Mouse (Mus musculus): Measurements from ENCODE around the gene Kif5c. TPM values are rescaled to one million over a fixed set of nuclear protein-coding genes. Genes with fewer than 3 reads are reported as not detected.

Gene Kif5c
- total RNA-seq, 2 experiments from 2014 or later: 0.54 to 1.1 TPM

DNA sequence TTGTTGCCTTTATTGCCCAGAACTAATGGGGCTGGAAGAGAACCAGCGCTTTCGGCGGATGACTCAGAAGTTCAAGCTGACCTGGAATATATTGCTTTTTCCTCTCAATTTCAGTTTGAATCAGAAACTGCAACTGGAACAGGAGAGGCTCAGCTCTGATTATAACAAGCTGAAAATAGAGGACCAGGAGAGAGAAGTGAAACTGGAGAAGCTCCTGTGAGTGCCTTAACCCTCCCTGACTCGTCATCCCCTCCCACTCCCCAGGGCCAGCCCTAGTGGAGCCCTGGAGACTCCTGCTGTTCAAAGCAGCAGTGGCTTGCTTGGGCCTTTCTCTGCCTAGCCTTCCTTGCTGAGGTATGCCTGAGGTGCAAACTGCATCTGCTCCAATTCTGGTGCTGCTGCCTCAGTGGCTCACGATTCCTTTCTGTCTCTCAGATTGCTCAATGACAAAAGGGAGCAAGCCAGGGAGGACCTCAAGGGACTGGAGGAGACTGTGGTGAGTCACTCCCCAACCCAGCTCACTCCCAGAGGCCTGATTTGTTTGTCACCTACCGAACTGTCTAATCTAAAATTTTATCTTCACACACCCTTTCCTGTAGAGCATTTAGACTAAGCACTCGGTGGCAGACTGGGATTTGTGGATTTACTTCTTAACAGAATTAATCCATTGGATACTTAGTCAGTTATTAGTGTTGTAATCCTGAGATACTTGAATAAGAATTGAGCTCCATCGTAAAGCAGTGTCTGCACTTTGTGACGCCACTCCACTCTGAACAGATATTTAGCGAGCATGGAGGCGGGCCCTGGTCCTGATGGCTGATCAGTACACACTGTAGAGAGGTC lies 125.4 kb downstream of the Kif5c start:
- no peak for DNase-seq (ENCODE audit: low spot score in 2 of 2)

DNA sequence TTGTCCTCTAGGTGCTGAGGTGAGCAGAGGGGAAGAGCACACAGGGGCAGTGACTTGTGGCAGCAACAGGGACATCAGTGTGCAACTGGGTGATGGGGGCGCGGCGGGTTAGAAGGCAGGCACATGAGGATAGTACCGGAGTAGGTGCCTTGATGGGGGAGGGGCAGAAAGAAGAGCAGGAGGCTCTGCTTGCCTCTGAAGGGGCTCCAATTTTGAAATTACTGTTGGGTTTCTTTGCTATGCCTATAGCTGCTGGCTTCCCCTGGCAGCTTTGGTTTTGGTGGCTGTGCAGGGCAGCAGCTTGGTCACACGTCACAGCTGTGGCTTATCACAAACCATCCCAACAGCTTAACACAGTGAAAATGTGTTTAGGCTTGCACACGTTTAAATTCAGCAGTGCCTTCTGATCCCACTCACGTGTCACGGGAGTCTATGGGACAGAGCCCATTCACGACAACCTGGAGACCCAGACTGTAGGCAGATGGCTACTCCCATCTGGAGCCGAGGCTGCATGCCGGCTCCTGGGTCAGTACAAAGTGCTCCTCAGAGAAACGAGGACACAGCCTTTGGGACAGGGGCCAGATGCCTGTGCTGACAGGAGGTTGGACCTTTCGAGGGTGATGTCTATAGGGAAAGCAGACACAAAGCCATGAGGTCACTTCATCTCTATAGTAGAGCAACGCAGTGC lies 126.1 kb downstream of the Kif5c start:
- DNase-seq (ENCODE audit: low spot score in 2 of 2): no peak

DNA sequence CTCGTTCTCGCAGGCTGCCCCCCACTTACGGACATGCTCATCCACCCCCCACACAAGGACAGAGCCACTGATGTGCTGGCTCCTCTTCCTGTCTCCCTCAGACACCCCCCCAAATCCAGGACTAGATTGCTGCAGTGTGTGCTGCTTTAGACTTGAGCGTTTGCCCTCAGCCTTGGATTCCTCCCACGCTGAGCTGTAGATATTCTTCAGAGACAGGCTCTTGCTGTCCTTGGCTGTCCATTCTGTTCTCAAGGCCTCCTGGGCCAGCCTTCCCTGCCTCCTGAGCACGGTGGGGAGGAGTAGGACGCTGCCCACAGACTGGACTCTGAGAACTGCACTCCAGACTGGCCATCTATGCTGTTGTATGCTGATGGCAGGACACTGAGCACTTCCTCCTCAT lies 127.8 kb downstream of the Kif5c start:
- no peak for DNase-seq (ENCODE audit: low spot score in 2 of 2)

DNA sequence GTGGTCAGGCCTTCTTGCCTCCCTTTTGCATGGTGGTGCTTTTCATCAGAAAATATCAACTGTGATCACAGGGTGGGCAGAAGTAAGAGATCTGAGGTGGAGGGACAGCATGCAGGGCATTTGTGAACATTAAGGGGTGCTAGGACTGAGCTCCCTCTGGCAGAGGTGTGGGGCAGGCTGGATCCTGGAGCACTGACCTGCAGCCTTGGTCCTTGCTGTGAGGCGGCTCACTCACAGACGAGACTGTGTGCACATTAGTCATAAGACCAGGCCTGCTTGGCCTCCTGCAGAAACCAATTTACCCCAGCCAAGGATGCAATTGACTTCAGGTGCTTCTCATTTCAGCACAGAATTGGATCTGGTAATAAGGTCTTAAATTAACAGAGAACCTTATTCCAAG lies 128.6 kb downstream of the Kif5c start:
- DNase-seq (ENCODE audit: low spot score in 2 of 2): no peak

DNA sequence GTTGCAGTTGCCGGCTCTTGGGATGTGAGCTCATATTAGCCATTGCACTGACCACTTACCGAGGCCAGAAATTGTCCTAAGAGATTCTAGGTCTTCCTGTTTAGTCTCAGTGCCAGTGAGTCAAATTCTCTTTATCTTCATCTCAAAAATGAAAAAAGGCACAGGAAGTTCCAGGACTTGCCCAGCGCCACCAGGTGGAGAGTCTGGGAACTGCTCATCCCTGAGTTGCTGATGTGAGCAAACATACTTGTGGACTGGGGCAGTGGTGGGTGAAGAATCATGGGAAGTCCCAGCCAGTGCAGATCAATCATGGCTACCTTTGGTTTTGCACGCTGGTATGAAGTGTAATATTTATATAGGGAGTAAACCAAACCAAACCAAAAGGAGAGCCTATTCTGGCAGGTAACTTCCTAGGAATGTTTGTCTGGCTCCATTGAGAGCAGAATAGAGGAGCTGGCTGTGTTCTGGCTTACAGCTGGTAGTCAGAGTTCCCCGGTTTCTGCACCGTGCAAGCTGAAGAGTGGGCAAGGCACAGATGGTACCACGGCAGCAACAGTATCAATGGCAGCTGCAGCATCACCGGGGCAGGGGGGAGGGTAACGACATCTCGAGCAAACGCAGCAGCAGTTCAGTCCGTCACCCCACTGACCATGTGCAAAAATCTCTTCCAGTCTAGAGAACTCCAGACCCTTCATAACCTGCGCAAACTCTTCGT lies 129.7 kb downstream of the Kif5c start:
- no peak for DNase-seq (ENCODE audit: low spot score in 2 of 2)

DNA sequence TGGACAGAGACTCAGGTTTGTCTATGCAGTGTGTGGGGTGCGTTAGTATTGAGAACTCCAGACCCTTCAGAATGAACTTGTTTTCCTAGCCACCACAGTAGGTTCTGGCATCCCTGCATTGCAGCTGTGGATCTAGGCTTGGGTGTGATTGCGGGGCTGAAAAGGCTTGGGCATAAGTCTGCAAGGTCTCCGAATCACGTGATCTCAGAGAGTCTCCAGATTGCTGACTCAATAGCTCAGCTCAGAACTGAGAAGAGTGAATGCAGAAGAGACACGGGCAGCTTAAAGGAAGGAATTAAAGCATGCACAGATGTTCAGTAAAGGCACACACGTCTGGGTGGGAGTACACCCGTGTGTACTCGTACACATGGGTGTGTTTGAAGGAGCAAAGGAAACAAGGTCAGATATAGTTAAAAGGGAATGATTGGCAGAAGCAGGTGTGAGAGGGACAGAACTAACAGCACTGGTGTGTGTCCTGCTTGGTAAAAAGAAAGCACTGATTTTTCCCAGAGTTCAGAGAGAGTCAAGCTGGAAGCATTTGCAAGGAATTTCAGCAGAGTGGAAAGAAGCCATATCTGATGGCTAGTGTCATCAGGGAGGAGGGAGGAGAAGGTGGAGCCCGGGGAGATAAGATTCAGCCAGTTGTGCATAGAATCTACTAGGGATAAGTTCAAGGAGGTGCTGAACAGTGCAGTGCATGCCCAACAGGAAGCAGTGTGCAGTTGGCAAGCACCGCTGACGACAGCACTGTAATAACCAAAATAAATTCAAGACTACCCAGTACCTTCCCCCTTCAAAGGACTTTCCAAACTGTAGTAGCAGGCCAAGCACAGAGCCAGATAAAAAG lies 130.9 kb downstream of the Kif5c start:
- DNase-seq (ENCODE audit: low spot score in 2 of 2): no peak

DNA sequence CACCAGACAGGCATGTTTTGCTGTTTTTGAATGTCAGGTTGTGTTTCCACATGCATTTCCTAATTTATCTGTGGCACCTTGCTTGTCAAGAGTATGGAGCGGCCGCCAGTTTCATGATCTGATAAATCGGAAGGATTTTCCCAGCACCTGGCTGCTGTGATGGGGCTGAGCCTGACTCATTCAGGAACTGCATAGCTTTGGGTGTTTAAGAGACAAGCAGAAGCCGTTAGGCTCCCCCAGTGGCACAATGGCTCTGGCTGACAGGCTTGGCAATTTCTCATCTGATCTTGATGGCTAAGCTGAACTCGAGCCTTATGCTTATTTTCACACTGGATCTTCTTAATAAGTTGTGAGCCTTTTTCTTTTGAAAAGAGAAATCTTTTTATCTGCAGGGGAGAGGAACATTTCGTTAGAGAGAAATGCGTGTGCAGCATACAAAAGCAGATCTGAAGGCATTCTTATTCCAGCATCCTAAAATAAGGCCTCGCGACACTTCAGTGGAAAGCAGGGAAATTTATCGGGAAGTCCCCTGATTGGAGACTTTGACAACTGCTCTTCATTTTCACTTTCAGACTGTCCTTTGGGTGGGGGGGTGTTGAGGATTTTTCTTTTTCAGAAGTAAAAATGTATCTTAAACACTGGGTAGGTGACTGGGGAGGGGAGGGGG lies 132.6 kb downstream of the Kif5c start:
- DNase-seq (ENCODE audit: low spot score in 2 of 2): no peak

DNA sequence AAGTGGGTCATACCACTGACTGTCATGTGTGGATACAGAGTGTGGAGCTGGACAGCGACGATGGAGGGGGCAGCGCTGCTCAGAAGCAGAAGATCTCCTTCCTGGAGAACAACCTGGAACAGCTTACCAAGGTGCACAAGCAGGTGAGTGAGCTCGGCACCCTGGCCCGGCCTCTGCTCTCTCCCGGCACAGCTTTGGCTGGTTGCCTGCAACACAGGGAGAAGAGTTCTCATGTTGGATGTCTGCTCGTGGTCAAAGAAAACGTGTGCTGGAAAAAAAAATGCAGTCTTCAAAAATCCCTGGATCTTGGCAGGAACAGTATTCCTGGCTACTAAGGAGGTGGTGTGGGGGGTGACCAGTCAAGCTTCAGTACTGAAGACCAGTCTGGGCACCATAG lies 133.1 kb downstream of the Kif5c start:
- no peak for DNase-seq (ENCODE audit: low spot score in 2 of 2)

DNA sequence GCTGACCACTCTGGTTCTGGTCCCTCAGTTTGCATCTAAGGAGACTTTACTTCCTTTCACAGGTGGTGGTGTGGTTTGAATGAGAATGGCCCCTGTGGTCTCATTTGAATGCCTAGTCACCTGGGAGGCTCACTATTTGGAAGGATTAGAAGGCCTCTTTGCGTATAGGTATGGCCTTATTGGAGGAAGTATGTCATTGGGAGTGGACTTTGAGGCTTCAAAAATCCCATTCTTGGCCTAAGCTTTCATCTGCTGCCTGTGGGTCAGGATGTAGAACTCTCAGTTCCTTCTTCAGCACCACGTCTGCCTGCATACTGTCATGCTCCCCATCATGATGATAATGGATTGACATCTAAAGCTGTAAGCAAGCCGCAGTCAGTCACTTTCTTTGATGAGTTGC lies 134.0 kb downstream of the Kif5c start:
- no peak for DNase-seq (ENCODE audit: low spot score in 2 of 2)

DNA sequence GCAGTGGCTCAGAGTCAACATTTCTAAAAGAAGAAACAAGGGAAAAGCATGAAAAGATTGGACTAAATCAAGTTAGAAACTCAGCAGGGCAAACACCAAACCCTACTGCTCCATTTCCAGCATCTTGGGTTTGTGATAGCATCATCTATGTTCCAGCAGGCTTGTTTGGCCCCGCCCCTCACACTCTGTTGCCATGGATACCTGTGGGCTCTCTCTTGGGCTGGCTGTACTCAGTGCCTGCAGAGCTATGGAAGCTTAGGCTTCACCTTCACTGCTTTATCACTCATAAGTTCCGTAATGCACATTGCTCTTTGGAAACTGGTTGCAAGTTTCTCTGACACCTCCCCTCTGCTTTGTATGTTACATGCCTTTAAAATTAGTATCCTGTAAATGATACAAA lies 136.0 kb downstream of the Kif5c start:
- no peak for DNase-seq (ENCODE audit: low spot score in 2 of 2)

DNA sequence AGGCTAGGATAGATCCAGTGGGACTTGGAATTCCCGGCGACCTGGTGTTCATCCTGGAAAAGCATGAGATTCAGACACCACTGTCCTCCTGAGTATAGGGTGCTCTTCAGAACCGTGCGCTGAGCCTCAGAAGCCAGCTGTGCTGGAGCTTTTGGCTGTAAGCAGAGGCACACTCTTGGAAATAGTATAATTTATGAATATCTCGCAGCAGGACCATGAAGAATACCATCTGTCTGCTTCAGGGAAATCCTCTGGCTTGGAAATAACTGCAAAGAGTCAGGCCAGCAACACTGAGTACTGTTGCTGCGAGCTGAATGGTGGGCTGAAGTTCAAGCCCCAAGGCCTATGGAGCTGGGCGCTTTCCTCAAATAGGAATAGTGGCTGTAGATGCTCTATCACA lies 138.5 kb downstream of the Kif5c start:
- no peak for DNase-seq (ENCODE audit: low spot score in 2 of 2)

DNA sequence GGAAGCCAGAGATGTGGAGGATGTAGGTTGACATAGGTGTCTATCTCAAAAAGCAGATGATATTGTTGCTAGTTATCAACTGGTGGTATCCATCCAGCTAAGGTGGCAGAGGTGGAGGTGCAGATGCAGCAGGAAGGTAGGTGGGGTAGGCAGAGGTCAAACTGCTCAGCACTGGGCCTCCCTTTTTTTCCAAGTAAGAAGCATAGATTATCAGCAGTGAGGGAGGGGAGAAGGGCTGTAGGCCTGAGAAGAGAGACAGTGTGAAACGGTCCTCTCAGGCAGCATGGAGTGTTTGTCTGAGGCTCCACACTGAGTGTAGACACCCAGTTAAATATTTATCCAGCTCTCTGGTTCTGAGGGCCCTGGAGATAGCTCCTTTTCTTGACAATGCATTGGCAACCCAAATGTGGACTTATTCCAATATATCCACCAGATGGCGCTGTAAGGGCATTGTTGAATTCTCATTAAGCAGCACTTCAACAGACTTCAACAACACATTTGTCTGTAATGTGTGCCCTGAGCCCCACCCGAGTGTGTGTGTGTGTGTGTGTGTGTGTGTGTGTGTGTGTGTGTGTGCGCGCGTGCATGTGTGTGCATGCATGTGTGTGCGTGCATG lies 145.3 kb downstream of the Kif5c start:
- no peak for DNase-seq (ENCODE audit: low spot score in 2 of 2)

DNA sequence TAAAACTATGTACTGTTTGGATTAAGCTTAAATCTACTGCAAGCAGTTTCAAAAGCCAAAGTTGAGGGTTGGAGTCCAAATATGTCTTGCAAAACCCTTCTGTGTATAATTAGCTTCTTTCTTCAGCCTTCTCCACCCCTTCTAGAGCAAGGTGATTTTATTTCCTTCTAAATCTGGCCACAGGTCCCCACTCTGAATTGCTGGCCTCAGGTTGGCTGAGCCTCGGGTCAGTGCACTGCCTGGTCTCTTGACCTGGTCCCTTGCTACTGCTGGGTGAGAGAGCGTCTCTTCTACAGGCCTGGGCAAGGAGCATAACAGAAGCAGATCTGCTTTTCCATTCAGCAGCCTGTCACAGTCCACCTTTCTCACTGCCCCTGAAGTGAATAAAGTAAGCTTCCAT lies 149.8 kb downstream of the Kif5c start:
- no peak for DNase-seq (ENCODE audit: low spot score in 2 of 2)

DNA sequence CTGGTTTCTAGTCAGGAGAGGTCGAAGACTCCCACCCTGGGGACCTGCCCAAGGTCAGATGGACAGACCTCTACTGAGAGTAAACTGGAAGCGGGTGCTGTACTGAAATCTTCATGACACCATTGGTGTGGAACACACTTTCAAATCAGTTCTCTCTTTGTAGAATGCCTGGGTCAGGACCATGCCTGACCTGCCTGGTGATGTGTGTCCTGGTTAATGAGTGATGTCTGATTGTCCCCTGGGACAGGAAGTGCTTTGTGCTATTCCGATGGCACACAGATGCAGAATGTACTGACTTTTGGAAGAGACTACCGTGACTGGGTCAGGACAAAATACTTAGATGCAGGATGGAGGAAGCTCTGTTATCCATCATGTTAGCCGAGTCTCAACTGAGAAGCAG lies 151.3 kb downstream of the Kif5c start:
- no peak for DNase-seq (ENCODE audit: low spot score in 2 of 2)

DNA sequence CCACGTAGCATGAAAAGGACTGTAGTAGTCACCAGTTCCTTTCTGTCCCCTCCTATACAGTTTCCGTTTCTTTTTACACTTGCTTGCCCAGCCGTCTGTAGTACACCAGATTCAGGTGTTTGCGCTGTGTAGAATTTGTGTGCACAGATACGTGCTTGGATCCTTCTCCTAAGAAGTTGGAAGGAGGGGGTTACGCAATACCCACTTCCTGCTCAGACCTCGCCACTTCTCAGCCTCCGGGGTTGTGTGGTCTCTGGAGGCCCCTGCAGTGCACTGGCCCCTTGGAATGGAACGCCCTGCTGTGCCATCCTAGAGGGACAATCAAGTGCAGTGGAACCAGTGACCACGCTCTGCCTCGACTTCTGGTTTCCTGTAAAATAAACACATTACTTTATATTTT lies 152.1 kb downstream of the Kif5c start:
- no peak for DNase-seq (ENCODE audit: low spot score in 2 of 2)

DNA sequence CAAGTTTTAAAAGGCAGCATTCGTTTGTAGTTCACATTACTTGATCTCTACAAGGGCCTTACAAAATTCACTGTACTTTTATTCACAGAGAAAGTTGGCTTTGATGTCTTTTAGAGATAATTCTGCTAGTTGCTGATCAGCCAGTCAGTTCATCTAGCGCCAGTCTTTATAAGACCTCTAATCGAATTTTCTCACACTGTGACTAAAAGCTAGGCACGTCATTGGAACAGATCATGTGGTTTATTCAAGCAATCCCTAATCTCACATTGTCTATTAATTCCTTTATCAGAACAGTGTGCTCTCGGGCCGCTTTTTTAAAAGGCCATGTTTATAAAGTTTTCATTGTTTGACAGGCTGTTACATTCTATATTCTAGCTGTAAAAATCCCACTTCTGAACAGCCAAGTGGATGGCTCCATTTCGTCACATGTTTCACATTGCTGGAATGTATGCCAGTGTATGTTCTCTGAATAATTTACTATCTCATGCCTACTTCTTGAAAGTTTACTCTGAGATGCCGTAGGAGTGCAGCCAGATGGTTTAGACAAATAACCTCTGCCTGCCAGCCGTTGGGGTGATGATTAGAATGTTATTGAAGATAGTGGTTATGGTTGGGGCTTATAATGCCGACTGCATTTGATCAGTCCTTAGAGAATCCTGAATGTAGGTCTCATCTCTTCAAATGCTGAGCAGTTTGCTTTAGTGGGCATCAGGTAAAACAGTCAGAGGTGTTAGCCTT lies 154.3 kb downstream of the Kif5c start:
- DNase-seq (ENCODE audit: low spot score in 2 of 2): no peak

DNA sequence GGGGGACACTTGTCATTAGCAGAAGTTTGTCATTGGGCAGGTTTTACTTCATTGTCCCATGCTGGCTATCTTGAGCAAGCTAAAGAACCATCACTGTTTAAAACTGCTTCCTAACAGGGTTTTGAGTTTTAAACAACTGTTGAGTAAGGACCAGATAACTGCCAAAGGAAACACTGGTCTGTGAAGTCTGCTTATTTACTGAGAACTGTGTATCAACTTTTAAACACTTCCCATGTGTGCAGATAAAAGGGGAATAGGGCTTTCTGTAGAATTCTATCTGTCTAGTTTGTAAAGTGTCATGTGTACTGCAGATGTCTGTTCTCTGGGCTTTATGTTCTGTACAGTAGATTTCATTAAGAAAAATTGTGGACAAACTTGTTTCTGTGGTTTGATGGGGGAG lies 155.1 kb downstream of the Kif5c start:
- DNase-seq (ENCODE audit: low spot score in 2 of 2): no peak

DNA sequence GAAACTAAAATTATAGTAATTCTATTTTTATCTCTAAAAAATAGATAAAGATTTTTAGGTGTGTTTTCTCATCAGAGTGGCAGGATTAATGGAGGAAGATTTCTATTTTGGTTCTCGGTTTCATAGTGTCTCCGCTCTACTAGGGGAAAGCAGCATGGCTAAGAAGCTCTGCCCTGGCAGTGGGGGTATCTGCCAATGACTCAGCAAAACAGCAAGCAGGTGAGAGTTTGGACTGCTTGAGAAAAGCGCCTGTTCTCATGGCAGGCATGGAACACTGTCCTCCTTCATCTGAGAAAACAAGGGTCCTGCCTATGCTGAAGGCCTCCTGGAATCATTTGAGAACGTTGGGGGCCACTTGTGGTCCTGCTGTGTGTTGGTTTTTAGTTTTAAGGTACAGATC lies 156.1 kb downstream of the Kif5c start:
- no peak for DNase-seq (ENCODE audit: low spot score in 2 of 2)

DNA sequence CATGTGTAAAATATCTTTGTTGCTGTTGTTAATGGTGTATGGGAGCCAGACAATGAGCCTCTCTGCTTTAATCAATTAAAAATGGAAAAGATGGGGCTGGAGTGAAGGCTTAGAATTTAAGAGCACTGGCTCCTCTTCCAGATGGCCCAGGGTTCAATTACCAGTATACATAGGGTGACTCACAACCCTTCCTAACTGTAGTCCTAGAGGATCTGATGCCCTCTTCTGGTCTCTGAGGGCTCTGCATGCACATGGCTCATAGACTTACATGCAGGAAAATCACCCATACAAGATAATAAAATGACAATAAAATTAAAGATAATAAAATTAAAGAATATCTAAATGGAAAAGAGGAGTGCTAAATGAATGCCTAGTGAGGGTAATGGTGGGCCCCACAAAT lies 156.6 kb downstream of the Kif5c start:
- no peak for DNase-seq (ENCODE audit: low spot score in 2 of 2)

DNA sequence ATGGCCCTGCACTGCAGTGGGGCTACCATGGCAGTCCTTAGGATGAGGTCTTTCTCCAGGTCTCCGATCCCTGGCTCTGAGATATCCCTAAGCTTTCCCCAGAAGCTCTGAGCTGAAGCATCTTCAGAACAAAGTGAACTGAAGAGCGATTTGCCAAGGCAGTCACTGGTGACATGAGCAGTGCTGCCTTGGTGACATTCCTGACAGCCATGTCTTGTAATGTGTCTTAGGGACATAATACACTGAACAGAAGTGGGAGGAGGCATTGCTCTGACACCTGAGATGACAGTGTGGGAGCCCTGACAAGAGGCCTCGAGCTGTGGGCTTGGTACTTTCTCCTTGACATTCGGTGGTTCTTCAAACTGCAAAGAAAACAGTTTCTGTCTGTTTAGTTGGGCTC lies 157.3 kb downstream of the Kif5c start:
- no peak for DNase-seq (ENCODE audit: low spot score in 2 of 2)
